Mouse (Mus musculus) megakaryocyte, embryonic 14.5 days (primary cell): Measurements from ENCODE around the gene Keap1.

ENCODE experiments used
- FLI1 ChIP-seq: IDR thresholded peaks from 2 replicates; pipeline ENCODE4 v1.6.1; 2012; ENCODE audit warnings: low read length, inconsistent platforms, mixed read lengths
- GATA1 ChIP-seq: IDR thresholded peaks from 3 replicates; pipeline ENCODE4 v1.6.1; 2012; ENCODE audit warnings: mixed read lengths, low read length, inconsistent platforms, borderline replicate concordance

- no peak for TF ChIP-seq GATA1
- no peak for TF ChIP-seq FLI1
These were observed 32.3 kb downstream of the Keap1 start for GRCm38 (mm10) chr9:21206848-21207247.
